Mouse (Mus musculus) ES-E14 (cell line): ENCODE measurements at regions not wholly inside any gene's neighbourhood (a gene's known extent, or its start where the extent isn't known, plus 50 kb on each side); places are given as distances from the start of the nearest gene placed in this dataset.

ENCODE experiments used
- DNase-seq: peaks from one replicate; pipeline ENCODE4 v3.0.0-alpha.2; 2013; ENCODE audit warnings: low read depth, low spot score
- H3K27ac ChIP-seq: 2 replicates; pipeline ENCODE4 v1.5.1; 2012; ENCODE audit warnings: low read depth, mild to moderate bottlenecking, low read length, moderate library complexity, mixed read lengths; ENCODE audit not compliant: poor library complexity, insufficient read depth, severe bottlenecking
- H3K36me3 ChIP-seq: 2 replicates; pipeline ENCODE4 v1.6.1; 2012; ENCODE audit warnings: mild to moderate bottlenecking, low read length, moderate library complexity, mixed read lengths; ENCODE audit not compliant: control insufficient read depth, poor library complexity, insufficient read depth, severe bottlenecking
- H3K4me1 ChIP-seq, 2 experiments: fragments of 150-350 bp in 1 of 2; sonication (generic) in 1 of 2; 2 replicates each; pipeline ENCODE4 v1.6.1; 2012; ENCODE audit warnings: low read length in 2 of 2, mild to moderate bottlenecking in 1 of 2, mixed read lengths in 1 of 2; ENCODE audit not compliant: control insufficient read depth in 2 of 2, insufficient read depth in 2 of 2, poor library complexity in 1 of 2
- H3K4me3 ChIP-seq, 2 experiments: fragments of 150-350 bp in 1 of 2; sonication (generic) in 1 of 2; 2 replicates each; pipeline ENCODE4 v1.5.1; 2012; ENCODE audit warnings: low read length in 2 of 2, low read depth in 1 of 2, mild to moderate bottlenecking in 1 of 2, mixed read lengths in 1 of 2; ENCODE audit not compliant: insufficient read depth in 1 of 2, poor library complexity in 1 of 2, severe bottlenecking in 1 of 2
- H3K9ac ChIP-seq: 2 replicates; pipeline ENCODE4 v1.6.1; 2012; ENCODE audit warnings: low read depth, mild to moderate bottlenecking, low read length, mixed read lengths; ENCODE audit not compliant: poor library complexity, insufficient read depth, severe bottlenecking
- H3K9me3 ChIP-seq: fragments of 150-350 bp; sonication (generic); 2 replicates; pipeline ENCODE4 v1.6.1; 2012; ENCODE audit warnings: low read depth, mild to moderate bottlenecking, low read length; ENCODE audit not compliant: control insufficient read depth, insufficient read depth
- CHD2 ChIP-seq: IDR thresholded peaks from 2 replicates; pipeline ENCODE4 v1.6.1; 2014; ENCODE audit warnings: mild to moderate bottlenecking, low read depth, low read length, inconsistent platforms
- HCFC1 ChIP-seq: IDR thresholded peaks from 2 replicates; pipeline ENCODE4 v1.6.1; 2012; ENCODE audit warnings: low read length, inconsistent platforms, borderline replicate concordance; ENCODE audit not compliant: insufficient read depth
- MAFK ChIP-seq: IDR thresholded peaks from 2 replicates; pipeline ENCODE4 v1.6.1; 2014; ENCODE audit warnings: mild to moderate bottlenecking, low read depth, low read length, inconsistent platforms; ENCODE audit not compliant: insufficient read depth
- ZC3H11A ChIP-seq: IDR thresholded peaks from 2 replicates; pipeline ENCODE4 v1.6.1; 2012; ENCODE audit warnings: low read depth, mild to moderate bottlenecking, inconsistent platforms, low read length, borderline replicate concordance
- ZNF384 ChIP-seq: IDR thresholded peaks from 2 replicates; pipeline ENCODE4 v1.6.1; 2012; ENCODE audit warnings: low read depth, low read length, inconsistent platforms
- in situ Hi-C, 2 experiments: fragments of 600-800 bp; cut with MboI; formaldehyde crosslinking; loops; one replicate each; pipeline ENCODE4 v1.15.1; 2025; ENCODE audit warnings: low sequenced_read_pairs in 2 of 2, inconsistent platforms in 1 of 2; ENCODE audit not compliant: unreplicated experiment in 2 of 2

DNA sequence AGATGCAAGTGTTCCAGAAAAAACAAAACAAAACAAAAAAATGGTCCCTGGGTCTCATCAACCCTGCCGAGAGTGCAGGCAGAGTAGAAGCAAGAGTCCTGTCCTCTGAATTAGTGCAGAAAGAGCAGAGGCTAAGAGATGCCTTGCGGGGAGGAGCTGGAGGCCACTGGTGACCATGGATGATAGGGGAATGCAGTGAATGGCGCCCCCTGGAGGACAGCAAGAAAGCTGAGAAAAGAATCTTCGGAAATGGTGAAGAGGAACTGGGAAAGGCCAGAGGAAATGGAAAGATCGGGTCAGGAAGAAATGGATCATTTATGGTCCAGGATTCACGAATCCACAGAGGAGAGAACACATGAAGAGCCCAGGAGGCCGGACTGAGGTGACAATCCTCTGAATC, 95.7 kb downstream of the Tsen15 start:
- Histone ChIP-seq H3K4me1 (no peaks in the 10 kb centered on the region), H3K4me3 (peak overlapping the region in 1 of 2 experiments; percentile 1; a peak in 2 of 4 replicates), H3K27ac (no peak overlapping the region), H3K9ac (no peak overlapping the region), H3K36me3 (no peaks in the 10 kb centered on the region), H3K9me3 (no peaks in the 10 kb centered on the region)
- DNase-seq: peak; percentile 29
- TF ChIP-seq MAFK (no peak), ZC3H11A (no peak), ZNF384 (no peak), HCFC1 (no peak), CHD2 (no peak)
- in situ Hi-C loops: no loop called here

DNA sequence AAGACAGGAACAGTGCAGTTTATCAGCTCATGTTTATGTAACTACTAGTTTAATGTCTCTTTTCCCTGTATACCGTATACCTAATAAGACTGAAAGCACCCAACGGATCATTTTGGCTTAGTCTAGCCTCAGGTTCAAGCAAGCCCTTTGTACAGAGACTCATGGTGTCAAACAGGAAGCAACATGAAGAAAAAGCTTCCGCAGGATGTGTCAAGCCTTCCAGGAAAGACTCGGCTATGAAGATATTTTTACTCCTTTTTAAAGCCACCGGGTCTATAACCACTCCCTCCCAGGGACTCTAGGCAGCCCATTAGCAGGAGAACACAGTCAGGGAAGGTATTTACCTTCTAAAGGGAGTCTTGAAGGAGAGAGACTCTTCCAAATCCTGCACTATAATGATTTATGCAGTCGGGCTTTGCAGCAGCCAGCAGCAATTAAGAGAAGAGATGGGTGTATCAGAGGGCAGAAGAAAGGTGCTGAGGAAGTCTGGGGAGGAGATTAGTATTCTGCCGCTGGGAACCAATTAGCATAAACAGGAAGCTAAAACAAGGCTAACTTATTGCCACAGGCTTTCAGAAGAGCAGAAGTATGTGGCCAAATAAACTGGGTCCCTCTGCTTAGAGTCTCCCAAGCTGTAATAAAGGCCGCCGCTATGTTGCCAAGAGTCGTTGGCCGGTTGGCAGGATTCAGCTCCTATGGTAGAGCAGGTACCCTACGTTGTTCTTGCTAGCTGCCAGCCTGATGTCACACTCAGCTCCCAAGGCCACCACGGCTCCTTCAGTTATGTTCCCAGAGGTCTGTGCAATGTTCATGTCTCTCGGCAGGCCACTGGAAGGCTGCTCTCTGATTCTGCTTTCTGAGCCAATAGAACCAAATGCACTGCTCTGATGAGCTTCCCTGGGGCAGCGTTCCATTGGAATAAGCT, 98.7 kb downstream of the Tsen15 start:
- Histone ChIP-seq H3K4me3 (no peak overlapping the region), H3K9ac (no peak overlapping the region), H3K27ac (no peak overlapping the region), H3K4me1 (no peaks in the 10 kb centered on the region), H3K36me3 (no peaks in the 10 kb centered on the region), H3K9me3 (no peaks in the 10 kb centered on the region)
- TF ChIP-seq CHD2: no peak
- no peak for TF ChIP-seq ZC3H11A
- no peak for TF ChIP-seq ZNF384
- TF ChIP-seq MAFK: no peak
- no peak for TF ChIP-seq HCFC1
- in situ Hi-C loops: no loop called here
- DNase-seq: no peak

DNA sequence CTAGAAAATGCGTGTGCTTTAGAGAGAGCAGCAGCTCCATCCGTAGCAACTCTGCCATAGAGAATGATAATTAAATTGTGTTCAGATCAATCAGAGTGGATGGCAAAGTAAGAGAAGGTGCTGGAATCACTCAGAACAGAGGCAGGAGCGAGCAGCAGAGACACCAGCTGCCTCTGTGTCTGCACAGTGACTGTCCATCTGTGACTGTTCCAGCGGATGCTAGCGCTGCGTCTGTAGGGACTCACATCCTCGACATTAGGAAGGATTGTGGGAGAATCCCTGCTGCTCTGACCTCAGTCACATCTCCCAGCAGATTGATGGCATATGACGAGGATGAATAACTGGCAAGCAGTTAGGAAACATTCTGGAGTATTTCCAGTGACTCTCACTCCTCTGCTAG, 99.8 kb downstream of the Tsen15 start:
- in situ Hi-C loops: no loop called here
- TF ChIP-seq CHD2 (no peak), MAFK (no peak), ZC3H11A (no peak), ZNF384 (no peak), HCFC1 (no peak)

DNA sequence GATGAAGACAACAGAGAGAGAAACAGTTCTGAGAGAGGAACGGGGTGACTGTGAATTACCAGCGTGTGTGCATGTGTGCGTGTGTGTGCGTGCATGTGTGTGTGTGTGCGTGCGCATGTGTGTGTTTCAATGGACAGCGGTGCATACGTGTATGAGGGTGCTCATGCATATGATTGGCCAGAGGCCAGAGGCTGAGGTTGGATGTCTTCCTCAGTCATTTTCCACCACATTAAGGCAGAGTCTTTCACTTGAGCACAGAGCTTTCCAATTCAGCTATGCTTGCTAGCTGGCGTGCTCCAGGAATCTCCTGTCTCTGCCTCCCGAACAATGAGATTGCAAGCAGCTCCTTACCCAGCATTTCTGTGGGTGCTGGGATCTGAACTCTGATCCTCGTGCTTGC, 104.4 kb downstream of the Tsen15 start:
- Histone ChIP-seq H3K9ac (no peak overlapping the region), H3K36me3 (no peaks in the 10 kb centered on the region), H3K27ac (no peak overlapping the region), H3K9me3 (no peaks in the 10 kb centered on the region), H3K4me1 (no peaks in the 10 kb centered on the region), H3K4me3 (no peak overlapping the region)
- no peak for TF ChIP-seq HCFC1
- no peak for TF ChIP-seq ZC3H11A
- TF ChIP-seq MAFK: no peak
- TF ChIP-seq ZNF384: no peak
- TF ChIP-seq CHD2: no peak
- DNase-seq: no peak
- in situ Hi-C loops: no loop called here

More for the DNA sequence above, 99.8 kb downstream of the Tsen15 start:
- no peak for DNase-seq
- Histone ChIP-seq H3K36me3 (no peaks in the 10 kb centered on the region), H3K9me3 (no peaks in the 10 kb centered on the region), H3K4me3 (no peak overlapping the region), H3K27ac (no peak overlapping the region), H3K4me1 (no peaks in the 10 kb centered on the region), H3K9ac (no peak overlapping the region)
